Mouse (Mus musculus) bone marrow macrophage, adult 2 months (primary cell): Measurements from ENCODE around the gene Hmgcr.

ENCODE experiments used
- CTCF ChIP-seq: IDR thresholded peaks from 2 replicates; pipeline ENCODE4 v1.5.1; 2012; ENCODE audit warnings: low read depth, mild to moderate bottlenecking, low read length, moderate library complexity
- POLR2A ChIP-seq: IDR thresholded peaks from 2 replicates; pipeline ENCODE4 v1.6.1; 2012; ENCODE audit warnings: mild to moderate bottlenecking, low read depth, low read length, borderline replicate concordance

DNA sequence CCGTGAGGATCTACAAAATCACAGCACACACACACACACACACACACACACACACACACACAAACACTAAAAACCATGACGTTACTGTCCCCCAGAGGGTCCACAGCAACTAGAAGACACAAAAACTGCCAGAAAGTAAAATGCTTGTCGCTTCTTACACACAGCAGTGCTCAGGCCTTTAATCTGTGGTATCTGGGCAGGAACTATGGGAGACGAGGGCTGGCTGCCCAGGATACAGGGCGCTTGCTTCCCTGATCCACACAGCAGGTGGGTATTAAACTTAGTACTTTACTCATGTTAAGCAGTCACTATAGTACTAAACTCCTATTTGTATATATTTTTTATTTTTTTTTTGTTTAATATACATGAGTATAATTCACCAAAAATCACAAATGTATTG lies 24.9 kb downstream of the Hmgcr start:
- TF ChIP-seq POLR2A (no peak), CTCF (no peak)
